Mouse (Mus musculus): Measurements from ENCODE around the gene Hadhb. TPM values are rescaled to one million over a fixed set of nuclear protein-coding genes. Genes with fewer than 3 reads are reported as not detected.

Hadhb gene
- polyA plus RNA-seq, 1 experiment from 2014 or later: 307 TPM

DNA sequence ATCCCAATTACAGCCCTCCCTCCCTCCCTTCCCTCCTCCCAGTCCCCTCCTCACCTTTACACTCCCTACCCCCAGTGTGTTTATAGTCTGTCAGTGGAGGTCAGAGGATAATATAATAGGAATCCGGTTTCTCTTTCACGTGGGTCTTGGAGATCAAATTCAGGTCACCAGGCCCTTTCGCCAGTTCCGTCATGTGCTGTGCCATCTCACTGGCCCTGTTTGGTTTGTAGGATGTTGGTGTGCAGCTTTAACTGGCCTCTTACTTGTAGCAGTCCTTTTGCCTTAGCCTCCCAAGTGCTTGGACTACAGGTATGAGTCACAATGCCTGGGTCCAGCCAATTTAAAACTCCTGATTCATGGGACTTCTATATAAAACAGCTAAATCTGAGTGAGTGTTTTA is 20.8 kb downstream of the Hadhb start:
- Histone ChIP-seq H3K4me3 (no peak overlapping the region), H3K36me3 (peaks cover 73% of the 10 kb centered on the region), H3K27ac (ENCODE audit: poor library complexity, severe bottlenecking) (no peak overlapping the region), H3K9me3 (replicated peaks) (no peaks in the 10 kb centered on the region), H3K4me1 (replicated peaks) (peaks cover 19% of the 10 kb centered on the region), H3K4me2 (no peak overlapping the region), H3K27me3 (replicated peaks) (no peaks in the 10 kb centered on the region), H3K9ac (no peak overlapping the region)
- ATAC-seq (ENCODE audit: insufficient number of reproducible peaks, low FRiP score): no peak
- WGBS: 86% methylated on average over 4 of the region's 4 CpGs

- H3K4me1 ChIP-seq (replicated peaks): no peaks in the 10 kb centered on the region
- H3K36me3 ChIP-seq: peaks cover 58% of the 10 kb centered on the region
- no peak overlapping the region for H3K4me3 ChIP-seq
Observed at GRCm38 (mm10) chr5:30187687-30188485, 32.8 kb downstream of the Hadhb start.

GRCm38 (mm10) chr5:30192452-30192851 is 37.4 kb downstream of the Hadhb start:
- Histone ChIP-seq H3K36me3 (peaks cover 26% of the 10 kb centered on the region), H3K9ac (no peak overlapping the region), H3K9me3 (replicated peaks) (no peaks in the 10 kb centered on the region), H3K4me3 (no peak overlapping the region), H3K27ac (ENCODE audit: poor library complexity, severe bottlenecking) (no peak overlapping the region), H3K4me2 (no peak overlapping the region), H3K4me1 (replicated peaks) (peaks cover 6% of the 10 kb centered on the region), H3K27me3 (replicated peaks) (no peaks in the 10 kb centered on the region)
- 71% methylated on average over 1 of the region's 1 CpGs for WGBS
- ATAC-seq (ENCODE audit: insufficient number of reproducible peaks, low FRiP score): no peak

More at GRCm38 (mm10) chr5:30187687-30188485, 32.8 kb downstream of the Hadhb start:
- 87% methylated on average over 12 of the region's 12 CpGs for WGBS
- no peak overlapping the region for H3K4me2 ChIP-seq
- ATAC-seq (ENCODE audit: insufficient number of reproducible peaks, low FRiP score): no peak
- H3K9me3 ChIP-seq (replicated peaks): no peaks in the 10 kb centered on the region
- H3K27me3 ChIP-seq (replicated peaks): no peaks in the 10 kb centered on the region
- no peak overlapping the region for H3K27ac ChIP-seq (ENCODE audit: poor library complexity, severe bottlenecking)
- H3K9ac ChIP-seq: no peak overlapping the region

GRCm38 (mm10) chr5:30195340-30195739 is 40.3 kb downstream of the Hadhb start:
- WGBS: 86% methylated on average over 5 of the region's 5 CpGs
- Histone ChIP-seq H3K4me2 (no peak overlapping the region), H3K36me3 (peaks cover 7% of the 10 kb centered on the region; the same call in 1 of the 2 replicates), H3K9me3 (replicated peaks) (no peaks in the 10 kb centered on the region), H3K27ac (ENCODE audit: poor library complexity, severe bottlenecking) (no peak overlapping the region), H3K9ac (no peak overlapping the region), H3K4me1 (replicated peaks) (peaks cover 12% of the 10 kb centered on the region), H3K27me3 (replicated peaks) (no peaks in the 10 kb centered on the region), H3K4me3 (no peak overlapping the region)
- ATAC-seq (ENCODE audit: insufficient number of reproducible peaks, low FRiP score): no peak

GRCm38 (mm10) chr5:30198257-30198656 is 43.2 kb downstream of the Hadhb start:
- Histone ChIP-seq H3K4me1 (replicated peaks) (peaks cover 12% of the 10 kb centered on the region), H3K4me2 (no peak overlapping the region), H3K27me3 (replicated peaks) (no peaks in the 10 kb centered on the region), H3K9ac (no peak overlapping the region), H3K27ac (ENCODE audit: poor library complexity, severe bottlenecking) (no peak overlapping the region), H3K36me3 (no peaks in the 10 kb centered on the region), H3K9me3 (replicated peaks) (no peaks in the 10 kb centered on the region), H3K4me3 (no peak overlapping the region)
- ATAC-seq (ENCODE audit: insufficient number of reproducible peaks, low FRiP score): no peak
- 63% methylated on average over 7 of the region's 7 CpGs for WGBS

- H3K9me3 ChIP-seq (replicated peaks): no peaks in the 10 kb centered on the region
- H3K27me3 ChIP-seq (replicated peaks): no peaks in the 10 kb centered on the region
- 44% methylated on average over 5 of the region's 5 CpGs for WGBS
- no peak overlapping the region for H3K9ac ChIP-seq
- no peak overlapping the region for H3K4me3 ChIP-seq
- 0 out of 2 replicates have a peak, but pooled peaks have one; percentile 17 for ATAC-seq (ENCODE audit: insufficient number of reproducible peaks, low FRiP score)
- 0 out of 2 replicates have a peak, but pooled peaks cover 11% of the 10 kb centered on the region for H3K4me1 ChIP-seq (replicated peaks)
- no peaks in the 10 kb centered on the region for H3K36me3 ChIP-seq
- no peak overlapping the region for H3K4me2 ChIP-seq
- no peak overlapping the region for H3K27ac ChIP-seq (ENCODE audit: poor library complexity, severe bottlenecking)
Observed at GRCm38 (mm10) chr5:30201521-30201920, 46.5 kb downstream of the Hadhb start.

- 81% methylated on average over 7 of the region's 7 CpGs for WGBS
- no peaks in the 10 kb centered on the region for H3K9me3 ChIP-seq (replicated peaks)
- H3K4me2 ChIP-seq: no peak overlapping the region
- H3K9ac ChIP-seq: no peak overlapping the region
- H3K27ac ChIP-seq (ENCODE audit: poor library complexity, severe bottlenecking): no peak overlapping the region
- H3K4me1 ChIP-seq (replicated peaks): 0 out of 2 replicates have a peak, but pooled peaks cover 11% of the 10 kb centered on the region
- no peaks in the 10 kb centered on the region for H3K36me3 ChIP-seq
- ATAC-seq (ENCODE audit: insufficient number of reproducible peaks, low FRiP score): no peak
- no peak overlapping the region for H3K4me3 ChIP-seq
- H3K27me3 ChIP-seq (replicated peaks): no peaks in the 10 kb centered on the region
Observed at GRCm38 (mm10) chr5:30202221-30202620, 47.2 kb downstream of the Hadhb start.

DNA sequence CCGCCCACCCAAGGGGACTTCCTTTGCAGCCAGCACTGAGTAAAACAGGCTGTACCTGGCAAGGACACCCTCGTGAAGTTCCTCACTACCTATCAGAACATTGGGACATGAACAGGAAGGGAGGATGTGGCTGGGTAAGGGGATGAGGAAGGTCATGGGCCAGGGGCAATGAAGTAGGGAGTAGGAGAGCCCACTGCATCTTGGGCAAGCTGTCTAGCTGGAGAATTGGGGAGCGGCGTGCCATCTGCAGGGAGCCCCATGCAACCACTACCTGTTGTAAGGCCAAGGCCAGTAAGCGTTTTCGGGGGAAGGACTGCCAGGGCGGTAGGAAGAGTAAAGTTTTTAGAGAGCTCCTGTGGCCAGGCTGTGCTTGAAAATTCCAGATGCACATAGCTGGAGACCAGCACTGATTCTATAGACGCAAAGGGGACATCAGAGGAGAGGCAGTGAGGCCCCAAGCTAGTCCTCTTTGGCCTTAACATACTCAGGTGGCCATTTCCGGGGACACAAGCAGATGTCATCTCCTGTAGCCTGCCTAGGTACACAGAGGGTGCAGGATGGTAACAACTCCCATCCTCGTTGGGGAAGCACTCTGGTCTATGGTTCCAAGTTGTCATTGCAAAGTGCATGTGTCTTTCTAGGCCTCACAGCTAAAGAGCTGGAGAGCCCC is 48.3 kb downstream of the Hadhb start:
- Histone ChIP-seq H3K4me3 (no peak overlapping the region), H3K27me3 (replicated peaks) (no peaks in the 10 kb centered on the region)
- 78% methylated on average over 10 of the region's 10 CpGs for WGBS

DNA sequence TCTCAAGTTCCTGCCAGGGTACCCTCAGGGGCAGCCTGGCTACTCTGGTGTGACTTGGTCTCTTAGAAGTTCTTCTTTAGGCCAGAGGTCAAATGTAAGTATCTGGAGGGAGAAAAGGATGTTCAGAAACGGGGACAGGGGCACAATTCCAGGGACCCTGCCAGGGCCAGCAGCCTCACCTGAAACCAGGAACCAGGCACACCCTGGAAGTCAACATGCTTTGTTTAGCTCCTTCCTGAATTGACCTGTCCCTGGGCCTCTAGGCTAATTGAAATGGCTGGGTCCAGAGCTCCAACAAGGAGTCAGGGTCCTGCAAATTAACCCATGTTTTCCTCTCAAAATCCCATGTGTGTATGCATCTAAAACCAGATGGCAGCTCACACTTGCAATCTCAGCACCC is 49.4 kb downstream of the Hadhb start:
- Histone ChIP-seq H3K9me3 (replicated peaks) (no peaks in the 10 kb centered on the region), H3K4me2 (no peak overlapping the region), H3K36me3 (no peaks in the 10 kb centered on the region), H3K4me1 (replicated peaks) (peaks cover 7% of the 10 kb centered on the region), H3K27ac (ENCODE audit: poor library complexity, severe bottlenecking) (no peak overlapping the region), H3K9ac (no peak overlapping the region), H3K27me3 (replicated peaks) (no peaks in the 10 kb centered on the region), H3K4me3 (no peak overlapping the region)
- ATAC-seq (ENCODE audit: insufficient number of reproducible peaks, low FRiP score): no peak
- 52% methylated on average over 1 of the region's 1 CpGs for WGBS

More for the DNA sequence above, 48.3 kb downstream of the Hadhb start:
- Histone ChIP-seq H3K9ac (no peak overlapping the region), H3K36me3 (no peaks in the 10 kb centered on the region), H3K27ac (ENCODE audit: poor library complexity, severe bottlenecking) (no peak overlapping the region), H3K9me3 (replicated peaks) (no peaks in the 10 kb centered on the region), H3K4me1 (replicated peaks) (0 out of 2 replicates have a peak, but pooled peaks cover 6% of the 10 kb centered on the region), H3K4me2 (no peak overlapping the region)
- ATAC-seq (ENCODE audit: insufficient number of reproducible peaks, low FRiP score): no peak

DNA sequence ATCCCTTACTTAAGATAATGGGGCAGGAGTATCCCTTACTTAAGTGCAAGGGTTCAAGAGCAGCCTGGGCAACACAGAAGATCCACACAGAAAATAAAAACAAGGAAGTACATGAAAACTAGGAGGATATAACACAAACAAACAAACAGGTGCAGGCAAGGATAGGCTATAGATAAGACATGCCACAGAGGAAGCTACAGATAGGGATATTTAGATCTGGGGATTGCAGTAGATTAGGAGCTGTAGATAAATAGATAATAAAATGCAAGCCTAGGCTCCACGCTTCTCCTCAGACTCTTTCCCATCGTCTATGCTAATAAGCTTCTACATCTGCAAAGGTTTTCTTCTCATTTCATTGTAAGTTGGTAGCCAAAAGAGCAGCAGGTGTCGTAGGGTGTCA is 50.0 kb downstream of the Hadhb start:
- peaks cover 11% of the 10 kb centered on the region for H3K4me1 ChIP-seq (replicated peaks)
- ATAC-seq (ENCODE audit: insufficient number of reproducible peaks, low FRiP score): no peak
- H3K36me3 ChIP-seq: no peaks in the 10 kb centered on the region
- no peak overlapping the region for H3K9ac ChIP-seq
- H3K4me2 ChIP-seq: no peak overlapping the region
- WGBS: 55% methylated on average over 3 of the region's 3 CpGs
- H3K9me3 ChIP-seq (replicated peaks): no peaks in the 10 kb centered on the region
- H3K27me3 ChIP-seq (replicated peaks): no peaks in the 10 kb centered on the region
- H3K27ac ChIP-seq (ENCODE audit: poor library complexity, severe bottlenecking): no peak overlapping the region
- no peak overlapping the region for H3K4me3 ChIP-seq

DNA sequence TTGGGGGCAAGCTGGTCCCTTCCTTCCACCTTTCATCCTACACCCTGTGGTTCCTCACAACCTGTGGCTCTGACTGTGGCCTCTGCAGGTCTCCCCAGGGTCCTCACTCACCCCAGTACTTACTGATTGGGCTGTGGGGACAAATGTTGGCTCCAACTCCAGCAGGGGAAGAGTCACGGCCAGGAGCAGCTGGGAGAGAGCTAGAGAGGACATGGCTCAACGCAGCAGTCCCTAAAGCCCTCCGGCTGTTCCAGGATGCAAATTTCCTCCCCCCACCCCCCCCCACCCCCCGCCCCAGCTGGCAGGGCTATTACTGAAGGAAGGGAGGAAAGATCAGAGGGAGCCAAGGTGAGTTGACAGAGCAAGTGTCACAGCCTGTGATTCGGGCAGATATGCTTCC is 50.4 kb downstream of the Hadhb start, which contains the start of gene Adgrf3:
Adgrf3 (minus strand) TSS at position 230 of the 400 bp plus-strand sequence.
- H3K4me2 ChIP-seq: no peak within 1 kb of the TSS
- WGBS: 31% methylated on average over 5 of the region's 5 CpGs

More for the DNA sequence above, 50.4 kb downstream of the Hadhb start, which contains the start of gene Adgrf3:
- H3K4me1 ChIP-seq (replicated peaks): peaks cover 14% of the 10 kb centered on the region
- H3K4me3 ChIP-seq: no peak within 1 kb of the TSS
- H3K36me3 ChIP-seq: no peaks in the 10 kb centered on the region
- no peak within 1 kb of the TSS for H3K27ac ChIP-seq (ENCODE audit: poor library complexity, severe bottlenecking)
- no peaks in the 10 kb centered on the region for H3K9me3 ChIP-seq (replicated peaks)
- H3K27me3 ChIP-seq (replicated peaks): no peaks in the 10 kb centered on the region
- no peak for ATAC-seq (ENCODE audit: insufficient number of reproducible peaks, low FRiP score)
- H3K9ac ChIP-seq: no peak within 1 kb of the TSS
